Mouse (Mus musculus) heart, postnatal 0 days (tissue): ENCODE measurements around the gene Dlk2. TPM values are rescaled to one million over a fixed set of nuclear protein-coding genes. Genes with fewer than 3 reads are reported as not detected.

Experiments
- ATAC-seq: fragments of 200-750 bp; cut with Nextera tagmentation; 2 replicates; pipeline ENCODE4 v1.8.0; 2017; ENCODE audit warnings: low read depth, moderate number of reproducible peaks, moderate library complexity; ENCODE audit not compliant: insufficient read depth
- DNase-seq: peaks from one replicate; pipeline ENCODE4 v3.0.0-alpha.2; 2016; ENCODE audit warnings: low spot score
- H3K27ac ChIP-seq: fragments of 300-500 bp; sonication (generic); 2 replicates; pipeline ENCODE4 v1.5.1; 2014; ENCODE audit warnings: low read depth, mild to moderate bottlenecking
- H3K27me3 ChIP-seq: fragments of 300-500 bp; sonication (generic); 2 replicates; pipeline ENCODE4 v1.6.1; 2014; ENCODE audit warnings: low read length, mixed read lengths; ENCODE audit not compliant: control insufficient read depth, insufficient read depth
- H3K36me3 ChIP-seq: fragments of 300-500 bp; sonication (generic); replicated peaks from 2 replicates; pipeline ENCODE4 v1.6.1; 2014; ENCODE audit warnings: low read length, mixed read lengths; ENCODE audit not compliant: control insufficient read depth, insufficient read depth
- H3K4me1 ChIP-seq: fragments of 300-500 bp; sonication (generic); 2 replicates; pipeline ENCODE4 v1.6.1; 2014; ENCODE audit warnings: antibody characterized with exemption; ENCODE audit not compliant: control insufficient read depth, insufficient read depth
- H3K4me2 ChIP-seq: fragments of 300-500 bp; sonication (generic); 2 replicates; pipeline ENCODE4 v1.6.1; 2014; ENCODE audit warnings: low read depth, mild to moderate bottlenecking, low read length, moderate library complexity
- H3K4me3 ChIP-seq: fragments of 300-500 bp; sonication (generic); 2 replicates; pipeline ENCODE4 v1.5.1; 2014; ENCODE audit warnings: low read depth, low read length
- H3K9ac ChIP-seq: fragments of 300-500 bp; sonication (generic); replicated peaks from 2 replicates; pipeline ENCODE4 v1.6.1; 2014; ENCODE audit warnings: low read depth, low read length, mixed read lengths
- H3K9me3 ChIP-seq: fragments of 300-500 bp; sonication (generic); replicated peaks from 2 replicates; pipeline ENCODE4 v1.6.1; 2016; ENCODE audit warnings: low read length; ENCODE audit not compliant: control insufficient read depth
- CTCF ChIP-seq: IDR thresholded peaks from 2 replicates; pipeline ENCODE4 v1.5.1; 2016; ENCODE audit warnings: antibody characterized with exemption, control low read depth, low read depth
- EP300 ChIP-seq: IDR thresholded peaks from 2 replicates; pipeline ENCODE4 v1.6.1; 2016; ENCODE audit warnings: antibody characterized with exemption, low read depth
- WGBS: fragments of 180-500 bp; shearing (Covaris S2); extraction: QIAGEN DNeasy Blood & Tissue Kit; methylation state at CpG from one replicate; pipeline ENCODE4 v1.1.7; 2014; 5-methylcytosine and 5-hydroxymethylcytosine counted together
- polyA plus RNA-seq: library from polyadenylated mRNA; unstranded; fragments of >200 nt; fragmentation: Nextera tagmentation; extraction: Ambion mirVana; gene quantifications from 2 replicates; pipeline ENCODE4 v1.2.1, GENCODE M21; 2015
- total RNA-seq: library from RNA; depleted of rRNA; stranded (reverse); fragments of >200 nt; gene quantifications from 2 replicates; pipeline ENCODE4 v1.2.3, GENCODE M21; 2014; ENCODE audit warnings: low replicate concordance

Dlk2 gene
- total and polyA plus RNA-seq, 2 experiments from 2014 or later = 0.16 TPM; not detected in 1

- no peak for TF ChIP-seq CTCF
- Histone ChIP-seq H3K4me3 (no peak overlapping the region), H3K36me3 (peaks cover 43% of the 10 kb centered on the region), H3K9me3 (no peaks in the 10 kb centered on the region), H3K27me3 (no peaks in the 10 kb centered on the region), H3K4me1 (0 out of 2 replicates have a peak, but pooled peaks cover 4% of the 10 kb centered on the region), H3K4me2 (no peak overlapping the region), H3K27ac (no peak overlapping the region), H3K9ac (0 out of 2 replicates have a peak overlapping the region, but pooled peaks have one; percentile 1)
- DNase-seq (no peak), ATAC-seq (no peak)
- WGBS = 72% methylated on average over 10 of the region's 10 CpGs
Observed at GRCm38 (mm10) chr17:46268026-46268720, 29.0 kb upstream of the Dlk2 start.

- Histone ChIP-seq H3K4me2 (no peak overlapping the region), H3K27ac (0 out of 2 replicates have a peak overlapping the region, but pooled peaks have one; percentile 4), H3K27me3 (no peaks in the 10 kb centered on the region), H3K9me3 (no peaks in the 10 kb centered on the region), H3K9ac (no peak overlapping the region; the same call in 1 of the 2 replicates), H3K4me3 (no peak overlapping the region), H3K36me3 (peaks cover 26% of the 10 kb centered on the region), H3K4me1 (peaks cover 18% of the 10 kb centered on the region)
- no peak for DNase-seq
- 60% methylated on average over 19 of the region's 19 CpGs for WGBS
- TF ChIP-seq CTCF (no peak), EP300 (no peak)
- ATAC-seq = peak; percentile 33; the same call in 1 of the 2 replicates
Observed at GRCm38 (mm10) chr17:46269771-46270534, 27.3 kb upstream of the Dlk2 start.

- no peak for ATAC-seq
- H3K4me2 ChIP-seq = no peak overlapping the region
- H3K4me3 ChIP-seq = no peak overlapping the region
- DNase-seq = no peak
- no peaks in the 10 kb centered on the region for H3K27me3 ChIP-seq
- H3K9ac ChIP-seq = no peak overlapping the region
- WGBS = 88% methylated on average over 2 of the region's 2 CpGs
- H3K4me1 ChIP-seq = peaks cover 18% of the 10 kb centered on the region
- no peaks in the 10 kb centered on the region for H3K9me3 ChIP-seq
- no peak for TF ChIP-seq CTCF
- TF ChIP-seq EP300 = no peak
- H3K36me3 ChIP-seq = peaks cover 18% of the 10 kb centered on the region
- no peak overlapping the region for H3K27ac ChIP-seq
Observed at GRCm38 (mm10) chr17:46272058-46272457, 25.2 kb upstream of the Dlk2 start.

- peak overlapping the region; percentile 57; the same call in 1 of the 2 replicates for H3K27ac ChIP-seq
- TF ChIP-seq EP300 (0 out of 2 replicates have a peak, but pooled peaks have one; percentile 23), CTCF (no peak)
- no peaks in the 10 kb centered on the region for H3K9me3 ChIP-seq
- no peak overlapping the region for H3K9ac ChIP-seq
- ATAC-seq (0 out of 2 replicates have a peak, but pooled peaks have one; percentile 25), DNase-seq (no peak)
- H3K36me3 ChIP-seq = peaks cover 18% of the 10 kb centered on the region
- H3K27me3 ChIP-seq = no peaks in the 10 kb centered on the region
- WGBS = 67% methylated on average over 5 of the region's 5 CpGs
- no peak overlapping the region for H3K4me2 ChIP-seq
- H3K4me1 ChIP-seq = peaks cover 18% of the 10 kb centered on the region
- H3K4me3 ChIP-seq = no peak overlapping the region
Observed at GRCm38 (mm10) chr17:46272675-46273074, 24.5 kb upstream of the Dlk2 start.

- Histone ChIP-seq H3K9me3 (no peaks in the 10 kb centered on the region), H3K4me1 (peaks cover 18% of the 10 kb centered on the region), H3K36me3 (peaks cover 27% of the 10 kb centered on the region), H3K27ac (peak overlapping the region; percentile 57), H3K9ac (no peak overlapping the region), H3K27me3 (no peaks in the 10 kb centered on the region), H3K4me3 (no peak overlapping the region), H3K4me2 (no peak overlapping the region)
- no peak for ATAC-seq
- no peak for DNase-seq
- 18% methylated on average over 1 of the region's 1 CpGs for WGBS
- TF ChIP-seq EP300 (no peak), CTCF (no peak)
Observed at GRCm38 (mm10) chr17:46273803-46274236, 23.4 kb upstream of the Dlk2 start.
